Mouse (Mus musculus) stomach, embryonic 14.5 days (tissue): ENCODE measurements around the gene Zfp574. TPM values are rescaled to one million over a fixed set of nuclear protein-coding genes. Genes with fewer than 3 reads are reported as not detected.
A peak's percentile ranks its signal among the peaks of the same experiment; 100 is the strongest.

Experiments
- ATAC-seq: fragments of 200-750 bp; cut with Nextera tagmentation; 2 replicates; pipeline ENCODE4 v1.8.0; 2017; ENCODE audit warnings: low read depth, moderate TSS enrichment; ENCODE audit not compliant: insufficient number of reproducible peaks, insufficient read depth, low FRiP score
- H3K27ac ChIP-seq: fragments of 300-500 bp; sonication (generic); 2 replicates; pipeline ENCODE4 v1.5.1; 2014; ENCODE audit warnings: mild to moderate bottlenecking, low read length, moderate library complexity, mixed read lengths
- H3K27me3 ChIP-seq: fragments of 300-500 bp; sonication (generic); 2 replicates; pipeline ENCODE4 v1.6.1; 2014; ENCODE audit warnings: low read length, control low read depth, mixed read lengths; ENCODE audit not compliant: control insufficient read depth, insufficient read depth
- H3K36me3 ChIP-seq: fragments of 300-500 bp; sonication (generic); 2 replicates; pipeline ENCODE4 v1.6.1; 2014; ENCODE audit warnings: mild to moderate bottlenecking, control low read depth, low read length, moderate library complexity, mixed read lengths; ENCODE audit not compliant: control insufficient read depth, insufficient read depth
- H3K4me1 ChIP-seq: fragments of 300-500 bp; sonication (generic); 2 replicates; pipeline ENCODE4 v1.6.1; 2014; ENCODE audit warnings: low read length, control low read depth, mixed read lengths; ENCODE audit not compliant: control insufficient read depth, insufficient read depth
- H3K4me2 ChIP-seq: fragments of 300-500 bp; sonication (generic); replicated peaks from 2 replicates; pipeline ENCODE4 v1.6.1; 2014; ENCODE audit warnings: low read depth, low read length, control low read depth
- H3K4me3 ChIP-seq: fragments of 300-500 bp; sonication (generic); 2 replicates; pipeline ENCODE4 v1.5.1; 2014; ENCODE audit warnings: low read depth, low read length, control low read depth
- H3K9ac ChIP-seq: fragments of 300-500 bp; sonication (generic); replicated peaks from 2 replicates; pipeline ENCODE4 v1.6.1; 2014; ENCODE audit warnings: low read depth, mild to moderate bottlenecking, control low read depth, low read length, moderate library complexity, mixed read lengths
- H3K9me3 ChIP-seq: fragments of 300-500 bp; sonication (generic); 2 replicates; pipeline ENCODE4 v1.6.1; 2016; ENCODE audit warnings: low read depth, low read length, control low read depth; ENCODE audit not compliant: control insufficient read depth
- WGBS: fragments of 180-500 bp; shearing (Covaris S2); extraction: QIAGEN DNeasy Blood & Tissue Kit; methylation state at CpG from one replicate; pipeline ENCODE4 v1.1.7; 2014; 5-methylcytosine and 5-hydroxymethylcytosine counted together
- polyA plus RNA-seq: library from polyadenylated mRNA; unstranded; fragments of >200 nt; fragmentation: Nextera tagmentation; extraction: Ambion mirVana; gene quantifications from 2 replicates; pipeline ENCODE4 v1.2.1, GENCODE M21; 2014

Gene Zfp574
- 25.9 and 27.9 TPM in 2 replicates for polyA plus RNA-seq

GRCm38 (mm10) chr7:25071979-25072715 is at the start of gene Zfp574, which contains the start of gene Grik5:
Gene Zfp574 (plus strand): TSS chr7:25072567.
Gene Grik5 (minus strand): TSS chr7:25072346.
- Histone ChIP-seq H3K4me3 (peak within 1 kb of the TSS; percentile 66), H3K36me3 (peaks cover 8% of the 10 kb centered on the region), H3K9me3 (no peaks in the 10 kb centered on the region), H3K9ac (peak within 1 kb of the TSS; percentile 72), H3K4me1 (peaks cover 23% of the 10 kb centered on the region), H3K27me3 (no peaks in the 10 kb centered on the region), H3K4me2 (peak within 1 kb of the TSS; percentile 93), H3K27ac (peak within 1 kb of the TSS; percentile 83)
- under 1% methylated on average over 26 of the region's 28 CpGs for WGBS
- ATAC-seq, result no peak

- no peak overlapping the region for H3K27ac ChIP-seq
- no peak overlapping the region for H3K4me2 ChIP-seq
- no peak overlapping the region for H3K4me3 ChIP-seq
- H3K36me3 ChIP-seq, result peaks cover 16% of the 10 kb centered on the region; the same call in 1 of the 2 replicates
- H3K9me3 ChIP-seq, result no peaks in the 10 kb centered on the region
- no peak for ATAC-seq
- WGBS, result 59% methylated on average over 10 of the region's 10 CpGs
- H3K9ac ChIP-seq, result no peak overlapping the region
- H3K4me1 ChIP-seq, result no peaks in the 10 kb centered on the region
- H3K27me3 ChIP-seq, result no peaks in the 10 kb centered on the region
These were observed 46.4 kb upstream of the Zfp574 start for GRCm38 (mm10) chr7:25025855-25026439.

- Histone ChIP-seq H3K9ac (no peak overlapping the region), H3K9me3 (no peaks in the 10 kb centered on the region), H3K4me2 (no peak overlapping the region), H3K27me3 (no peaks in the 10 kb centered on the region), H3K4me3 (no peak overlapping the region), H3K36me3 (peaks cover 11% of the 10 kb centered on the region; the same call in 1 of the 2 replicates), H3K27ac (no peak overlapping the region), H3K4me1 (no peaks in the 10 kb centered on the region)
- WGBS, result 50% methylated on average over 7 of the region's 7 CpGs
- no peak for ATAC-seq
These were observed 45.9 kb upstream of the Zfp574 start for GRCm38 (mm10) chr7:25026452-25026851.

DNA sequence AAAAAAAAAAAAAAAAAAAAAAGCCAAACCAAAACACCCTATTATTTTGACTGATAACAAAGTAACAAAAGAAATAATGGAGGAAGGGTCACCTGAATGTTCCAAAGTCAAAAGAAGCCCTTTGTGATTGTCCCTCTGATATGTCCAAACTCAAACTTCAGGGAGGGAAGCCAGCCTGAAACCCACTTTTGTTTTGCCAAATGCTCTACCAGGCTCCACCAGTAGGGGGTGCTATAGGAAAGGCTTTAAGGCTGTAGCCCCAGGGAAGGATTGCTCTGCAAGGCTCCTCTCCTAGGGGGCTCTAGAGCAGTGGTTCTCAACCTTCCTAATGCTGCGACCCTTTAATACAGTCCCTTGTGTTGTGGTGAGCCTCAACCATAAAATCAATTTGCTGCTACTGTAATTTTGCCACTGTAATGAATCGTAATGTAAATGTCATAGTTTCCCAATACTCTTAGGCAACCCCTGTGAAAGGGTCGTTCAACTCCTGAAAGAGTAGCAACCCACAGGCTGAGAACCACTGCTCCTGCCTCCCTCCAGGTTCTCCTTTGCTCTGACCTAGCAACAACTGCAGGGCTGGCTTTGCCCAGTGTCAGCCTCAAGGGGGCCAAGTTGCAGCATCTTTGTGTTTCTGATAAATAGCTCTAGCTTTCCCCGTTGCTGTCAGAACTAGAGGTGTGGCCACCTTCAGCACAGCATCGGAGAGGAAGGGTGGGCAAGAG is 42.2 kb upstream of the Zfp574 start:
- no peak overlapping the region for H3K27ac ChIP-seq
- no peak overlapping the region for H3K9ac ChIP-seq
- H3K36me3 ChIP-seq, result no peaks in the 10 kb centered on the region; the same call in 1 of the 2 replicates
- H3K4me3 ChIP-seq, result no peak overlapping the region
- WGBS, result 38% methylated on average over 5 of the region's 5 CpGs
- ATAC-seq, result peak; percentile 21; the same call in 1 of the 2 replicates
- H3K4me1 ChIP-seq, result no peaks in the 10 kb centered on the region
- H3K9me3 ChIP-seq, result no peaks in the 10 kb centered on the region
- H3K27me3 ChIP-seq, result no peaks in the 10 kb centered on the region
- H3K4me2 ChIP-seq, result no peak overlapping the region

GRCm38 (mm10) chr7:25031528-25031927 is 40.8 kb upstream of the Zfp574 start:
- WGBS, result 76% methylated on average over 3 of the region's 3 CpGs
- no peak for ATAC-seq
- H3K4me2 ChIP-seq, result no peak overlapping the region
- no peaks in the 10 kb centered on the region for H3K9me3 ChIP-seq
- H3K27me3 ChIP-seq, result no peaks in the 10 kb centered on the region
- H3K9ac ChIP-seq, result no peak overlapping the region
- no peak overlapping the region for H3K27ac ChIP-seq
- peaks cover 7% of the 10 kb centered on the region; the same call in 1 of the 2 replicates for H3K36me3 ChIP-seq
- no peak overlapping the region for H3K4me3 ChIP-seq
- H3K4me1 ChIP-seq, result no peaks in the 10 kb centered on the region

DNA sequence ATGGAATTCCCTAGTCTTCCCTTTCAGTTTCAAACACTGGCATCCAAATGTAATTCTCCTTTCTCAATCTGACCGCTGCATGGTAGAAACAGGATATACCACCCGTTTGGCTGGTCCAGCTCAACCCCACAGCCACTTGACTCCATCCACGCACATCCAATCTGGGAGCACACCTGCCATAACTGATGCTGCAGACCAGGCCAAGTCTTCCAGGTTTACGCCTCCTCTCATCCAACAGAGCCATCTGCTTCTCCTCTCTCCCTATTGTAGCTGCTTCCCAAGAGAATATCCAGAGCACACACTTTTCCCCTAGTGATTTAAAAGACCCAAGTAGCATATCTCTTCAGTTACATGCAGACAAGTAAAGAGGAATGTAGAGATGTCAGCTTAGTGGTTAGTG is 37.6 kb upstream of the Zfp574 start:
- Histone ChIP-seq H3K27ac (no peak overlapping the region), H3K9me3 (no peaks in the 10 kb centered on the region), H3K36me3 (peaks cover 11% of the 10 kb centered on the region; the same call in 1 of the 2 replicates), H3K27me3 (no peaks in the 10 kb centered on the region), H3K4me1 (no peaks in the 10 kb centered on the region), H3K9ac (no peak overlapping the region), H3K4me3 (no peak overlapping the region), H3K4me2 (no peak overlapping the region)
- WGBS, result 90% methylated on average over 4 of the region's 4 CpGs
- ATAC-seq, result no peak

DNA sequence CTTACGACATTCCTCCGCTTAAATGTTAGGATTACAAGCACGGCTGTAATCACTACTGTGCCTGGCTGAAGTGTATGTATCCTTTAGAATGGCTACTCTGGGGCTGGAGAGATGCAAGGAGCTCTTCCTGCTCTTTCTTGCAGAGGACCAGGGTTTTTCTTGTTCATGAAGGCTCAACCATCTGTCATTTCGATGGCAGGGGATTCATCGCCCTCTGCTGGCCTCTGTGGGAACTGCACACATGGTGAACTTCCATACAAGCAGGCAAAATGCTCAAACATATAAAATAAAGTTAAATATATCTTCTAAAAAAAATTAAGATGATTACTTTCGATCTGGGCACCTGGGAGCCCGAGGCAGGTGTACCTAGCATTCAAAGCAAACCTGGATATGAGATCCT is 36.5 kb upstream of the Zfp574 start:
- no peaks in the 10 kb centered on the region for H3K9me3 ChIP-seq
- no peaks in the 10 kb centered on the region for H3K4me1 ChIP-seq
- ATAC-seq, result no peak
- WGBS, result 55% methylated on average over 7 of the region's 7 CpGs
- no peak overlapping the region for H3K27ac ChIP-seq
- peaks cover 11% of the 10 kb centered on the region; the same call in 1 of the 2 replicates for H3K36me3 ChIP-seq
- no peak overlapping the region for H3K4me3 ChIP-seq
- H3K4me2 ChIP-seq, result no peak overlapping the region
- H3K27me3 ChIP-seq, result no peaks in the 10 kb centered on the region
- no peak overlapping the region for H3K9ac ChIP-seq

DNA sequence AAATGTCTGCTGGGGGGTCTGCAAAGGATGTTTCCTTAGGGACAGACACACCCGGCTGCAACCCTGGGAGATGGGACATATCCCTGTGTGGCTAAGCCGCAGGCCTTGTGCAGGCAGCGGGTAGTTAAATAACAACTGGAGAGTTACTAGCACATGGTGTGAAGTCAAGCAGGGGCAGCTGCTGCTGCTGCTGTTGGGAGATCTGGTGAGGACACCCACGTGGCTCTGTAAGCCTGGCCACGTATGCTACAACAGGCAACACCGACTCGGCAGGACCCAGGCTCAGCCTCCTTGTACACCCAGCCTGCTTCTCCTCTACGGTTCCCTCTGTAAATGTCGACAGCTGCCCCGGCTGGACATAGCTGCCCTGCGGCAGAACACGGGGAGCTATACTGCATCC is 30.4 kb upstream of the Zfp574 start:
- H3K27ac ChIP-seq, result no peak overlapping the region
- no peaks in the 10 kb centered on the region for H3K4me1 ChIP-seq
- H3K4me3 ChIP-seq, result no peak overlapping the region
- 88% methylated on average over 12 of the region's 12 CpGs for WGBS
- no peak overlapping the region for H3K4me2 ChIP-seq
- no peaks in the 10 kb centered on the region for H3K9me3 ChIP-seq
- no peak overlapping the region for H3K9ac ChIP-seq
- no peak for ATAC-seq
- no peaks in the 10 kb centered on the region for H3K27me3 ChIP-seq
- peaks cover 30% of the 10 kb centered on the region for H3K36me3 ChIP-seq
